Mouse (Mus musculus): ENCODE results near the gene Gpr83.
"Not testable (repeated sequence)": the region's sequence is repeated elsewhere in the genome, so short reads cannot be mapped to it uniquely, and the experiment has no call there.

Gene Gpr83

DNA sequence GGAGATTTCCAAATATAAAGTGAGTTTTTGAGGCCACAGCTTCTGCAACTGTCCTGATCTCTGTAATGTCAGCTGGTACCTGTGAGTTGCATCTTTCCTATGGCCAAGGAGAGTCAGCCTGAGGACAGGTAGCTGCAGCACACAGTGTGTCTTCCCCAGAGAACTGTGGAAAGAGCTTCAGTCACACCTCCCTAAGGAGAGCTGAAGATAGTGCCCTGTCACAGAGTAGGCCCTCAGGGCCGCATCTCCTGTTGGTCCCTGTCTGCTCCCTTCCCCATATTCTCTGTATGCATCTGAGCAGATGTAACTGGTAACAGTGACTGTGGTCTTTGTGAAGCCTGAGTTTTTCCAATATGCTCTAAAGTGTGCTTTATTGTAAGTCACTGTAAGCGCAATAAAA is 10.4 kb downstream of the Gpr83 start:
- DNase-seq (ENCODE audit: low spot score): no peak

DNA sequence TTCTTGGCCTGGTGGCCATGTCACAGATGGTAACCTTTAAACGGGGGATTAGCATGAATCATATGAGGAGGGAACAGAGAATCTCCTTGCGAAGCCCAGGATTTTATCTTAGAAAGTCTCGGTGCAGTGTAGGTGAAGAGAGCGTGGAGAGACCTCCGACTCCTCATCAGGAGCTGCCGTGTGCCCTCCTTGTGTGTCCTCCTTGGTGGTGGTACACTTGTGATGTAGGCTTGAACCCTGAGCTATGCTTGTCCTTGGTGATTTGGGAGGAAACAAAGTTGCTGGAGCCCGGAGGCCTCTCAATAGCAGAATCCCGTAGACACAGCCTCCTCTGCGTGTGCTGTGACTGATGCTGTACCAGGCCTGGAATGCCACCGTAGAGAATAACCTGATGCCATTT is 10.8 kb downstream of the Gpr83 start:
- no peak for DNase-seq (ENCODE audit: low spot score)

DNA sequence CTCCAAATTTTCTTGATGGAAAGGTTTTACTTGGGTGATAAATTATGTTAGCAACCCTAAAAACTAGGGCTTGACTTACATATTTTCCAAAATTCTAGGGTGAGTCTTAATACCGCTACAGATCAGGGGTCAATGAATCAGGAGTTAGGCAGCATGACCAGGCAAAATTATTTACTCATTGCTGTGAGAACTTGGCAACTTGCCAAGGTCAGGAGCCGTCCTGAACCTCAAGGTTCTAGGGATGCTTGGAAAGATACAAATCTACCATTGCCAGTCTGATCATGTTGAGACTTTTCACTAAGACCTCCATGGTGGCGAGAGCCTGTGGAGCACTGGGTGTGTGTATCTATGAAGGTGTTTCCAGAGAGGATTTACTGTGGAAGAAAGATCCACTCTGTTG is 11.5 kb downstream of the Gpr83 start:
- no peak for DNase-seq (ENCODE audit: low spot score)

DNA sequence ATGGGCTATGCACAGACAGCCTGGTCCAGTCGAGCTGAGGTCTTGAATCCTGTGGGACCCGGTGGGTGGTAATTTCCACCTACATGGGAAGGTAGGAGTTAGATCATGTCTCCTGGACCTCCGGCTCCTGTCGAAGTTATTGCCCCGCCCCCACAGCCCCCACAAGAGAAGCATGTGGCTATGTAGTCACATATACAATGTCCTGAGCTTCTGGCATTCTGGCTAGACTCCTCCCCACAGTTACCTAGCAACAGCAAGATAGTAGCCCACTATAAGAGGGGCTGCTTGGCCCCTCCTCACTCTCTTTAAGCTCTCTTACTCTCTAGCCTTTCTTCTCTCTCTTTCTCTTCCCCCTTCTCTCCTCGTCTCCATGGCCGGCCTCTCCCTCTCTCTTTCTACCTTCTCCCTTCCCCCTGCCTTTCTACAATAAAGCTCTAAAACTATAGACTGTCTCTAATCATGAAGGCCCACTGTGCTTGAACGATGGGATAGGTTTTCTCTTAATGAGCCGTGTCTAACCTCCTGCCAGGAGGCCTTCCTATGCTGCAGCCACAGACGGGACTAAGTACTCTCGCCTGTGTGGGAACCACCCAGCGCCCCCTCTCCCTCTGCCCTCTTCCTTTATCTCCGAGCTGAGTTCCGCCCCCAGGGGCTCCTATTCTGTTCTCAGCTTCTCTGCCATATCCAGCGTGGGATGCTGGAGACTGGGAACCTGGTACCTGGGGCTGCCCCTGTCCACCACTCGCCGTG is 12.3 kb downstream of the Gpr83 start:
- DNase-seq (ENCODE audit: low spot score): no peak

- no peak for DNase-seq (ENCODE audit: low spot score)
Measured at GRCm38 (mm10) chr9:14875743-14876507, 15.9 kb downstream of the Gpr83 start.

GRCm38 (mm10) chr9:14876566-14876965 is 16.6 kb downstream of the Gpr83 start:
- not testable (repeated sequence) for DNase-seq (ENCODE audit: low spot score)

- DNase-seq (ENCODE audit: low spot score): no peak
Measured at GRCm38 (mm10) chr9:14884641-14885040, 24.6 kb downstream of the Gpr83 start.

GRCm38 (mm10) chr9:14885151-14885550 is 25.1 kb downstream of the Gpr83 start:
- no peak for DNase-seq (ENCODE audit: low spot score)

DNA sequence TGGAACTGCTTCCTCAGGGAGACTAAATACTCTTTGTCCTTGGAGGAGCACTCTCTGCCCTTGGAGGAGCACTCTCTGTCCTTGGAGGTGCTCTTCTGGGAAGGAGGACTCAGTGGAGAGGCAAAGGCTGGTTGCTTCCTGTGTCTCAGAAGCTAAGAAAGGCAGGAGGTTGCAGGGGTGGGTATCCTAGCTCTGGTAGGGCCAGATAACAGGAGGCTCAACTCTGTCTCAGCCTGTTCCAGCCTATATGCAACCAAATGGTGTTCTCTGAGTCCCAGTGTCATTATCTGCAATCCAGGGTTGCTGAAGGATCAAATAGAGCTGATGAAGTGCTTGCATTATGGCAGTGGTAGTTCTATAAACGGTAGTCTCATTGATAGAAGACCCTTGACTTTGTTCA is 25.9 kb downstream of the Gpr83 start:
- no peak for DNase-seq (ENCODE audit: low spot score)

- no peak for DNase-seq (ENCODE audit: low spot score)
Measured at GRCm38 (mm10) chr9:14887787-14888382, 27.9 kb downstream of the Gpr83 start.

DNA sequence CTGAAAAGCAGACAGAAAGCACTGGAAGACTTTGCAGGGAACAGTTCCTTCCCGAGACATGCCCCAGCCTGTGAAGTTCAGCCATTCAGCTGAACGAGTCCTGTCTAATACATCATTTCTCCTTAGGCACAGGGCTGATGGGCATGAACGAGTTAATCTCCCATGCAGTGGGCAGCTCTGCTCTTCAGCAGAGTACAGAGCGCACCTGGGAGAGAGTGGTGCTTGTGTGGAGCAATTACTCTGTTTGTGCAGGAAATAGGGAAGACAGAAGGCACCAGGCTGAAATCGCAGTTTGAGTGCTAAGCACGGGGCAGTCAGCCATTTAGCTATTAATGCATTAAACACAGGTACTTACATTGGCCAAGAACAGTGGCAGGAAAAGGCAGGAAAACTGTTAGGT is 28.7 kb downstream of the Gpr83 start:
- DNase-seq (ENCODE audit: low spot score): no peak

DNA sequence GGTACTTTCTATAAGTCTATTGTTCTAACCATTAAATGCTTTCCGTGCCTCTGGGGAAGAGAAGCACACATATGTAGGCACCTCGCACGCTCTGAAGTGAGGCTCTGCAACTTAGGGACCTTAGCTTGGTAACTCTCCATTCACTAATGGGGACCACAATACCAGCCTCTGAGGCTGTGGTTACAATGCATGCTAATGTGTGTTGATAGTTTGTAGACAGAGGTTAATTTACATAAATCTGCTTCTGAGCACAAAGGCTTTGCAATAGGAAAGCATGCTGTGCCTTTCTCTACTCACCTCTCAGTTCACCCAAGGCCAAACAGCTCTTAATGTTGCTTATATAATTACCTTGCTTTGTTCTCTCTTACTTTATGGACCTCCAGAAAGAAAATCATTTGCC is 30.7 kb downstream of the Gpr83 start:
- DNase-seq (ENCODE audit: low spot score): no peak

GRCm38 (mm10) chr9:14891891-14892290 is 31.9 kb downstream of the Gpr83 start:
- no peak for DNase-seq (ENCODE audit: low spot score)

DNA sequence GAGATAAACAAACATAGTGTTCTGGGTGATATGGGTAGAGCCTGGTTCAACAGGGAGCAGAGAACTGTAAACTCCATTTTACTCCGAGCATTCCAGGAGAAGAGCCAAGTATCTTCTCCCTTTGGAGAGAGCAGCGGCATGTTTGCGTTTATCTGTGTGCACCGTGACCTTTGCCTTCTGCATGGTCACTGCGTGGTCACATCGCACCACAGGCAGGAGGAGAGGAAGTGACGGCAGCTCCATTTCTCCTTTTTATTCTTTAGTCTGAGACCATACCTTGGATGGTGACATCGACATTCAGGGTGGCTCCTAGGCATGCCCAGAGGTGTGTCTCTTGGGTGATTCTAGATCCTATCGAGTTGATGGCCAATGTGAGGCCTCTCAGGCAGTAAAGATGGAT is 33.4 kb downstream of the Gpr83 start:
- no peak for DNase-seq (ENCODE audit: low spot score)

DNA sequence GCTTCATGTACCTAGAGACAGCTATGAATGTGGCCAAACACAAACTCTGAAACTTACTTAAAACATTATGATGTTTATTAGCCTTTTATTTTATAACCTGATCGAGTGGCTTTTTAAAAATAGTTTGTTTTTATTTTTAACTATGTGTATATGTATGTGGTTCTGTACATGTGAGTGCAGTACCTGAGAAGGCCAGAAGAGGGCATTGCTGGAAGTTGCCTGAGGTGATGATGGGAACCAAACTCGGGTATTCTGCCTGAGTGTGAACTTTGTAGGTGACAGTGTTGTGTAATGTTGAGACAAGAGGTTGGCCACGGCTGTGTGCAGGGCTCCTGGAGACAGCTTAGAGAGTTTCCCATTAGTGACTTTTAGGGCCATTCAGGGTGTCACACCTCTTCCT is 34.6 kb downstream of the Gpr83 start:
- no peak for DNase-seq (ENCODE audit: low spot score)

DNA sequence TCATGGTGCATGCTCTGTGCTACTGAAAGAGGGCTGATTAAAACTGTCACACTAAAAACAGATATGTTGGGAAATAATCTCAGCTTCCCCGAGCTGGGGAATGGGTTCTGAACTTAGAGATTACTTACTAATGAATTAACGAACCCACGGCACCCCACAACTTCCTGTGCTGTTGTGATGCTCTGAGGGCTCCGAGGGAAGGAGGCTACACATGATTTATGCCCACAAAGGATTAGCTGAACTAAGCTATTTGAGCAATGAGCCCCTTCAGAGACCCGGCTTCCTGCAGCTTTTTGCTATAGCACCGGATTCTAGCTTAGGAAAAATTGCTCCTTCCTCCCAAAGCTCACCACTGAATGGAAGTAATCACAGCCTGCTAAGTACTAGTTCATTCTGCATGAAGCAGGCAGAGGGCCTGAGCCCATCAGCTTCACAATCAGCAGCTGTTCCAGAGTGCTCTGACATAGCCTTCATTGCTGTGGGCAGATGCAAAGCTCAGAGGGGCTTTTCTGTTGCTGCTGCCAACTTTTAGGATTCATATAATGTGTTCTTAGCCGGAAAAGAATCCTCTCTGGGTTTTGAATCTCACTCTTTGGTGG is 35.3 kb downstream of the Gpr83 start:
- no peak for DNase-seq (ENCODE audit: low spot score)

DNA sequence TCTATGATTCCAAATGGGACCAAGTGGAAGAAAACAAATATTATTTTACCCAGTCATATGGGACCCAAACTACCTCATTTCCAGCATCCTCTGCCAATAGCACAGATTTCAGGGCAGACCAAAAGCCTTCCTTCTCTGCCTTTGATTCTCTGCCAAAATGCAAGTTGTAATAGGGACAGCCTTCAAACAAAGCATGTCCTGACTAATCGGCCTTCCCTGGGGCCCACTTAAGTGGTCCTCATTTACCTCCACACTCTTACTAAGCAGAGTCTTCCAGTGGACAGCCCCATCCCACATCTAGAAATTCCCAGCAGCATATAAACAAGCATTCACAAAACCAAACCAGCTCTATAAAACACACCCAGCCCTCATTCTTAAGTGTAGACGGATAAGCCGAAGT is 37.1 kb downstream of the Gpr83 start:
- DNase-seq (ENCODE audit: low spot score): no peak

DNA sequence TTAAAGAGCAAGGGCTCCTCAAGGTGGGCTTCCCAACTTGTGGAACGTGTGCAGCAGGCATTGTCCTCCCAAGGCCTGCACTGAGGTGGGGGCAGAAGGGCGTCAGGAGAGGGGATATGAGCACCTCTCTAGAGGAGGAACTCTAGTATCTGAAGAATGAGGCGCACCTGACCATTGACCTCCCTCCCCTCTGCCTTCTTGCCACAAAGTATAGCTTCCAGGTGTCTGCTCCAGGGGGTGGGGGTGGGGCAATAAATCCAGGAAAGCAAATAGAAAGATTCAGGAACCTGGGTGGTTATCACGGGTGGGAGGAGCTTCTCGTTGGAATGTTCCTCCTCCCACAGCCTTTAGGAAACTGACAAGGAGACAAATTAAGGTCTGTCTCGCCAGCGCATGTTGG is 41.7 kb downstream of the Gpr83 start:
- no peak for DNase-seq (ENCODE audit: low spot score)

DNA sequence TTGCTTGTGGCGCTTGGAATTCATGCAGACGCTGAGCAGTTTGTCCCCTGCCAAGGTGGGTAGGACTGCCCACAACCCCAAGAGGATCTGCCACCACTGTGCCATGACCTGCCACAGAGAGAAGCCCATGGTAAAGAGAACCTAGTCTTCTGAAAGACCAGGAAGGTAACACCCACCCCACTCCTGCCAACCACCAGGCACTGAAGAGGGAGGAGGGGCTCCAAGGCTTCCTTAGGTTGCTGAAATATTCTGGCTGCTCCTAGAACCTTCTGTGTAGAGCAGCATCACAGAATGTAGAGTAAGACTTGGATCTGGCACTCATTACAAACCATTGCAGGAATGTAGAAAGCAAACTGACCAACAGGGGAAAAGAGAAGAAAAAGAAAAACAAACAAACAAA is 42.4 kb downstream of the Gpr83 start:
- no peak for DNase-seq (ENCODE audit: low spot score)

GRCm38 (mm10) chr9:14903006-14903405 is 43.0 kb downstream of the Gpr83 start:
- DNase-seq (ENCODE audit: low spot score): no peak

DNA sequence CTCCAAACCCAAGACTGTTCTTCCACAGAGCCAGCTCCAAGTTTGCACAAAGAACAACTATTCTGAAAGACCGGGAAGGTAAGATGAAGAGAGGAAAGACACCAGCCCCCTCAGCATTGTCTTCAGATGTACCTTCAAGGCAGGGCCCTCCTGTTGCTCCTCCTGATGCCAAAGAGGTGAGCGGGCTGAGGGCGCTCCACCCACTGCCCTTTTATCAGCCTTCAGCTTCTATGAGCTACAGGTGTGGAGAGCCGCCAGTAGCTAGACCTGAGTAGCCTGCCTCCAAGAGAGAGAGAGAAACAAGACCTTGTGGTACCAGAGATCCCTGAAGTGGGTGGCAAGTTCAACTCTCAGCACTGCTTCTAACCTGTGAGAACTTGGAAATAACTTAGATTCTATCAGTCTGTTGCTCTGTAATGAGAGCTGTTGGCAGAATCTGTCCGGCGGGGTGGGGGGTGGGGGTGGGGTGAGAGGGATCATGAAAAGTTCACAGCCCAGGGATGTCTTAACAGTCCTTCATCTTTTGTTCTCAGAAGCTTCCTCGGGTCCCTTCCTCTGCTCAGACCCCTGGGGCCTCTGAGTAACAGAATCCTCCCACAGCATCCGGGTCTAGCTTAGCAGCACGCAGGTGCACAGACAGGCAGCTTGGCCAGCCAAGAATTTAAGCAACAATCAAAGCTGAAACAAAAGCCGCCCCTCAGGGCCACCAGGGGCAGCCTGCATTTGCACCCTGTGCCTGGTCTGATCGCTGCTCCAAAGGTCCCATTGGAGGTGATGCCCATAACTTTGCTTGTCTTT is 43.8 kb downstream of the Gpr83 start, which contains the start of gene Izumo1r:
TSS of gene Izumo1r (minus strand) at position 369 of the 798 bp plus-strand sequence.
- DNase-seq (ENCODE audit: low spot score): no peak
